Mouse (Mus musculus): Measurements from ENCODE around the gene Edrf1. TPM values are rescaled to one million over a fixed set of nuclear protein-coding genes. Genes with fewer than 3 reads are reported as not detected.

The Edrf1 gene
- polyA plus RNA-seq, 1 experiment from 2014 or later, result 38.2 TPM

- H3K9me3 ChIP-seq (ENCODE audit: control insufficient read depth, low read length), result no peaks in the 10 kb centered on the region
- no peak overlapping the region for H3K4me3 ChIP-seq (ENCODE audit: low read depth, low read length)
- no peak overlapping the region for H3K9ac ChIP-seq (ENCODE audit: low read length)
- DNase-seq (ENCODE audit: low spot score) (no peak), ATAC-seq (ENCODE audit: insufficient read depth, low FRiP score, low TSS enrichment) (no peak)
- H3K27me3 ChIP-seq (ENCODE audit: control insufficient read depth, insufficient read depth, low read length), result no peaks in the 10 kb centered on the region
- no peaks in the 10 kb centered on the region for H3K36me3 ChIP-seq (ENCODE audit: control insufficient read depth, insufficient read depth, low read length)
- H3K4me2 ChIP-seq (ENCODE audit: low read depth), result no peak overlapping the region
- no peaks in the 10 kb centered on the region for H3K4me1 ChIP-seq (ENCODE audit: control insufficient read depth, insufficient read depth, low read length)
- WGBS, result 79% methylated on average over 13 of the region's 13 CpGs
- H3K27ac ChIP-seq (ENCODE audit: low read depth, low read length), result no peak overlapping the region
Measured at GRCm38 (mm10) chr7:133608631-133609340, 28.6 kb upstream of the Edrf1 start.

DNA sequence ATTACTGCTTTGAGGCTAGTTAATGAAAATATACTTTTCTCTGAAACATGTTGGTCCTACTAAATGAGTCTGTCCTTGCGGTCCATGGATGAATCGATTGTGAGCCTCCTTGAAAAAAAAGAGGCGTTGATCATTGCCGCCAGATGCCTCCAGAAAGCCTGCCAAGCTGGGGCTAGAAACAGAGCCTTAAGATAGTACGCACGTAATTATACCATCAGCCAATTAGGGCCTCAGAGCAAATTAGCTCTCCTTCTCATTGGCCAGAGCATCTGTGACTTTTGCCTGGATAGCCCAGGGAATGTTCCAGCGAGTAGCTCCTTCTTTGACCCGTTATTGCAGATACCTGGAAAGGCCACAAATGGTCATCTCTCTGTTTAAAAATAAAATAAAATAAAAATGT lies 27.8 kb upstream of the Edrf1 start:
- H3K27me3 ChIP-seq (ENCODE audit: control insufficient read depth, insufficient read depth, low read length), result no peaks in the 10 kb centered on the region
- H3K9ac ChIP-seq (ENCODE audit: low read length), result no peak overlapping the region
- H3K27ac ChIP-seq (ENCODE audit: low read depth, low read length), result no peak overlapping the region
- no peak overlapping the region for H3K4me3 ChIP-seq (ENCODE audit: low read depth, low read length)
- ATAC-seq (ENCODE audit: insufficient read depth, low FRiP score, low TSS enrichment) (no peak), DNase-seq (ENCODE audit: low spot score) (no peak)
- no peaks in the 10 kb centered on the region for H3K36me3 ChIP-seq (ENCODE audit: control insufficient read depth, insufficient read depth, low read length)
- no peaks in the 10 kb centered on the region for H3K9me3 ChIP-seq (ENCODE audit: control insufficient read depth, low read length)
- H3K4me2 ChIP-seq (ENCODE audit: low read depth), result no peak overlapping the region
- H3K4me1 ChIP-seq (ENCODE audit: control insufficient read depth, insufficient read depth, low read length), result no peaks in the 10 kb centered on the region
- WGBS, result 78% methylated on average over 8 of the region's 8 CpGs

DNA sequence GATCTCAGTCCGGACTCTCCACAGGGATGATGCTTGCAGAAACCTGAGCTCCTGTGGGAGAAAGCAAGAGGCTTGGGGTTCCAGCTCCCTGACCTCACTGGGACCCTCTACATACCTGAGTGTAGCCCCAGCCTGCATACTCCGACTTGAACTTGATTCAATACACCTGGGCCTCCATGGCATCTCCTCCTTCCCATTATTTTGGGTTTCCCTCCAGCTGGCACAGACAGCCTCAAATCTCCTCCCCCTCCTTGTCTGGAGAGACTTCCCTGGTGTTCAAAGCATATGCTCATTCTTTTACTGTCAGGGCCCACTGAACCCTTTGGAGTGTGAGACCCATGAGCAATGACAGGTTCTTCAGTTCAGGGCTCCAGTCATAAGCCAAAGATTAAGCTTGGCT lies 24.4 kb upstream of the Edrf1 start:
- H3K4me3 ChIP-seq (ENCODE audit: low read depth, low read length), result no peak overlapping the region
- H3K27ac ChIP-seq (ENCODE audit: low read depth, low read length), result no peak overlapping the region
- no peak for ATAC-seq (ENCODE audit: insufficient read depth, low FRiP score, low TSS enrichment)
- no peaks in the 10 kb centered on the region for H3K27me3 ChIP-seq (ENCODE audit: control insufficient read depth, insufficient read depth, low read length)
- H3K36me3 ChIP-seq (ENCODE audit: control insufficient read depth, insufficient read depth, low read length), result no peaks in the 10 kb centered on the region
- 85% methylated on average over 2 of the region's 2 CpGs for WGBS
- H3K4me1 ChIP-seq (ENCODE audit: control insufficient read depth, insufficient read depth, low read length), result no peaks in the 10 kb centered on the region
- no peak overlapping the region for H3K9ac ChIP-seq (ENCODE audit: low read length)
- no peaks in the 10 kb centered on the region for H3K9me3 ChIP-seq (ENCODE audit: control insufficient read depth, low read length)
- no peak for DNase-seq (ENCODE audit: low spot score)
- no peak overlapping the region for H3K4me2 ChIP-seq (ENCODE audit: low read depth)

DNA sequence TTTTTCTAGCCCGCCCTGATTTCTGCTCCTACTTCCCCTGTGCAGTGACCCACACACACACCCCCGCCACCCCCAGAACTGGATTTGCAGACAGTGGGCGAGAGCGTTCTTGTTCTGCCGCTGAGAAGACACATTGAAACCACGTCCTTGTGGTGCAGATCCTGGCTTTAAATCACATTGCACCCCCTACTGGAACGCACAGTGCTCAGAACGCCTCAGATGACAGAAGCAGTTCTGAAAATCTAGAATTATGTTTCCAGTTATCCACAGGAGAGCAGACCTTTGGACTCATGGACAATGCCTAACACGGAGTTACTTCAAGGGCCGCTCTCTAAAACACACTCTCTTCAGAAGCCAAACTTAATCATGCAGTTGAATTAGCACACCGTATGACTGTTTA lies 16.6 kb upstream of the Edrf1 start:
- 51% methylated on average over 11 of the region's 11 CpGs for WGBS

DNA sequence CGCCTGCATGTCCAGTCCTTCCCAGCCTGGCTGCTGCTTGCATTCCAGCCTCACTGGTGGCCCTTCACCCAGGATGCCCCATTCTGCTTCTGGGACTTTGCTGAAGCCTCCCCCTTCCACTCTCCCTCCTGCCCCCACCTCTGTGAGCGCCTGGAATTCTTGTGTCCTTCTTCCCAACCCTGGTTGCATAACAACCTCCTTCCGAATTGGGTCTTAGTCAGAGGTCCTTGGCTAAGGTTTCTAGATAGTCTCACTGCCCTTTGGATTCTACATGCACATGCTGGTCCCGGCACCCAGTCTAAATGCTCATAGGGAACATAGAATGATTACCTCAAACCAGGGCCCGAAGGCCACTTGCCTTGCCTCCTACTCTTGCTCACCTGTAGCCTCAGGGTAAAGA lies 14.1 kb upstream of the Edrf1 start:
- Histone ChIP-seq H3K27me3 (ENCODE audit: control insufficient read depth, insufficient read depth, low read length) (no peaks in the 10 kb centered on the region), H3K27ac (ENCODE audit: low read depth, low read length) (no peak overlapping the region), H3K9me3 (ENCODE audit: control insufficient read depth, low read length) (no peaks in the 10 kb centered on the region), H3K4me3 (ENCODE audit: low read depth, low read length) (no peak overlapping the region), H3K9ac (ENCODE audit: low read length) (no peak overlapping the region), H3K4me2 (ENCODE audit: low read depth) (no peak overlapping the region), H3K4me1 (ENCODE audit: control insufficient read depth, insufficient read depth, low read length) (no peaks in the 10 kb centered on the region), H3K36me3 (ENCODE audit: control insufficient read depth, insufficient read depth, low read length) (no peaks in the 10 kb centered on the region)
- DNase-seq (ENCODE audit: low spot score), result no peak
- 86% methylated on average over 5 of the region's 5 CpGs for WGBS
- ATAC-seq (ENCODE audit: insufficient read depth, low FRiP score, low TSS enrichment), result no peak

More for the DNA sequence above, 16.6 kb upstream of the Edrf1 start:
- Histone ChIP-seq H3K36me3 (ENCODE audit: control insufficient read depth, insufficient read depth, low read length) (no peaks in the 10 kb centered on the region), H3K27me3 (ENCODE audit: control insufficient read depth, insufficient read depth, low read length) (no peaks in the 10 kb centered on the region), H3K9me3 (ENCODE audit: control insufficient read depth, low read length) (no peaks in the 10 kb centered on the region), H3K4me3 (ENCODE audit: low read depth, low read length) (no peak overlapping the region), H3K9ac (ENCODE audit: low read length) (no peak overlapping the region), H3K27ac (ENCODE audit: low read depth, low read length) (no peak overlapping the region), H3K4me1 (ENCODE audit: control insufficient read depth, insufficient read depth, low read length) (no peaks in the 10 kb centered on the region), H3K4me2 (ENCODE audit: low read depth) (no peak overlapping the region)
- ATAC-seq (ENCODE audit: insufficient read depth, low FRiP score, low TSS enrichment), result no peak
- peak; percentile 42 for DNase-seq (ENCODE audit: low spot score)

GRCm38 (mm10) chr7:133627184-133627936 lies 10.0 kb upstream of the Edrf1 start:
- Histone ChIP-seq H3K4me1 (ENCODE audit: control insufficient read depth, insufficient read depth, low read length) (no peaks in the 10 kb centered on the region), H3K27ac (ENCODE audit: low read depth, low read length) (no peak overlapping the region), H3K4me3 (ENCODE audit: low read depth, low read length) (no peak overlapping the region), H3K27me3 (ENCODE audit: control insufficient read depth, insufficient read depth, low read length) (no peaks in the 10 kb centered on the region), H3K4me2 (ENCODE audit: low read depth) (no peak overlapping the region), H3K9me3 (ENCODE audit: control insufficient read depth, low read length) (no peaks in the 10 kb centered on the region), H3K9ac (ENCODE audit: low read length) (no peak overlapping the region), H3K36me3 (ENCODE audit: control insufficient read depth, insufficient read depth, low read length) (no peaks in the 10 kb centered on the region)
- 55% methylated on average over 14 of the region's 14 CpGs for WGBS
- ATAC-seq (ENCODE audit: insufficient read depth, low FRiP score, low TSS enrichment) (no peak), DNase-seq (ENCODE audit: low spot score) (no peak)

- no peak overlapping the region for H3K4me2 ChIP-seq (ENCODE audit: low read depth)
- WGBS, result 86% methylated on average over 5 of the region's 5 CpGs
- ATAC-seq (ENCODE audit: insufficient read depth, low FRiP score, low TSS enrichment) (no peak), DNase-seq (ENCODE audit: low spot score) (no peak)
- H3K4me3 ChIP-seq (ENCODE audit: low read depth, low read length), result no peak overlapping the region
- no peak overlapping the region for H3K9ac ChIP-seq (ENCODE audit: low read length)
- no peaks in the 10 kb centered on the region for H3K27me3 ChIP-seq (ENCODE audit: control insufficient read depth, insufficient read depth, low read length)
- no peaks in the 10 kb centered on the region for H3K4me1 ChIP-seq (ENCODE audit: control insufficient read depth, insufficient read depth, low read length)
- no peaks in the 10 kb centered on the region for H3K36me3 ChIP-seq (ENCODE audit: control insufficient read depth, insufficient read depth, low read length)
- no peaks in the 10 kb centered on the region for H3K9me3 ChIP-seq (ENCODE audit: control insufficient read depth, low read length)
- H3K27ac ChIP-seq (ENCODE audit: low read depth, low read length), result no peak overlapping the region
Measured at GRCm38 (mm10) chr7:133630821-133631220, 6.5 kb upstream of the Edrf1 start.

- Histone ChIP-seq H3K4me1 (ENCODE audit: control insufficient read depth, insufficient read depth, low read length) (no peaks in the 10 kb centered on the region), H3K9ac (ENCODE audit: low read length) (no peak overlapping the region), H3K27ac (ENCODE audit: low read depth, low read length) (no peak overlapping the region), H3K27me3 (ENCODE audit: control insufficient read depth, insufficient read depth, low read length) (no peaks in the 10 kb centered on the region), H3K4me2 (ENCODE audit: low read depth) (no peak overlapping the region), H3K9me3 (ENCODE audit: control insufficient read depth, low read length) (no peaks in the 10 kb centered on the region), H3K36me3 (ENCODE audit: control insufficient read depth, insufficient read depth, low read length) (no peaks in the 10 kb centered on the region), H3K4me3 (ENCODE audit: low read depth, low read length) (no peak overlapping the region)
- ATAC-seq (ENCODE audit: insufficient read depth, low FRiP score, low TSS enrichment) (no peak), DNase-seq (ENCODE audit: low spot score) (peak; percentile 58)
- WGBS, result 32% methylated on average over 2 of the region's 2 CpGs
Measured at GRCm38 (mm10) chr7:133632476-133632875, 4.9 kb upstream of the Edrf1 start.

Measured in neural tube, embryonic 11.5 days (tissue).